Mouse (Mus musculus) brain, embryonic 14.5 days (tissue): ENCODE measurements at regions not wholly inside any gene's neighbourhood (a gene's known extent, or its start where the extent isn't known, plus 50 kb on each side); places are given as distances from the start of the nearest gene placed in this dataset.
"Not testable (repeated sequence)": the region's sequence is repeated elsewhere in the genome, so short reads cannot be mapped to it uniquely, and the experiment has no call there.

Source experiments
- DNase-seq: peaks from one replicate; pipeline ENCODE4 v3.0.0-alpha.2; 2011; ENCODE audit warnings: low read depth
- CTCF ChIP-seq: fragments of 200-500 bp; IDR thresholded peaks from 2 replicates; pipeline ENCODE4 v1.5.1; 2012; ENCODE audit warnings: inconsistent platforms, mild to moderate bottlenecking, moderate library complexity, borderline replicate concordance; ENCODE audit not compliant: insufficient read depth, insufficient read length; ENCODE audit errors: extremely low read depth
- POLR2A ChIP-seq: fragments of 200-500 bp; IDR thresholded peaks from 2 replicates; pipeline ENCODE4 v1.6.1; 2012; ENCODE audit warnings: mild to moderate bottlenecking, inconsistent platforms, borderline replicate concordance; ENCODE audit not compliant: poor library complexity, insufficient read depth, insufficient read length, severe bottlenecking; ENCODE audit errors: extremely low read depth

- not testable (repeated sequence) for DNase-seq
Observed at GRCm38 (mm10) chrX:80876211-80876610, 194.3 kb upstream of the Tmem47 start.

- DNase-seq, result peak; percentile 49
- TF ChIP-seq POLR2A (no peak), CTCF (no peak)
Observed at GRCm38 (mm10) chrX:80901524-80901923, 169.0 kb upstream of the Tmem47 start.

DNA sequence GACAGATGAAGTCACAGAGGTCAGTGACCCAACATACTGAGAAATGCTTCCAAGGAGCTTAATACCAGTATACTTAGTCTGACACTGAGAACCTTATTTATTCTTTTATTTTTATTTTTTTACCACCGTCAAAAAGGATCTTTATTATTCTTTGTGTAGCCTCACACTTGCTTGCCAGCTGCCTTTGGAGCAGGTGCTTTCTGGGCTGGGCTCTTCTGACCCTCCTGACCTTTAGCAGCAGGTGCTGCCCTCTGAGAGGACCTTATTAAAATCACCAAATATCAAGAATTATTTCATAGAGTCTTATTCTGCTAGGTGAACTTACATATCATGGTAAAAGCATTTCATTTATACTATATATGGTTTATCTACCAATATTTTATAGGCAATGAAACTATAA lies 137.8 kb upstream of the Tmem47 start:
- TF ChIP-seq CTCF (no peak), POLR2A (no peak)
- no peak for DNase-seq
